Mouse (Mus musculus): Measurements from ENCODE around the gene Gm37240.
"Not testable (repeated sequence)": the region's sequence is repeated elsewhere in the genome, so short reads cannot be mapped to it uniquely, and the experiment has no call there.

Gm37240 gene

GRCm38 (mm10) chr3:84601870-84602495 is 1285.3 kb downstream of the Gm37240 start:
- in situ Hi-C loops (cut with MboI): no loop called here

GRCm38 (mm10) chr3:84598756-84599155 is 1288.6 kb downstream of the Gm37240 start:
- in situ Hi-C loops (cut with MboI): no loop called here

- in situ Hi-C loops (cut with MboI): no loop called here
Observed at GRCm38 (mm10) chr3:84597996-84598734, 1289.2 kb downstream of the Gm37240 start.

- in situ Hi-C loops (cut with MboI): no loop called here
Observed at GRCm38 (mm10) chr3:84595677-84596234, 1291.6 kb downstream of the Gm37240 start.

- in situ Hi-C loops (cut with MboI): no loop called here
Observed at GRCm38 (mm10) chr3:84594894-84595676, 1292.2 kb downstream of the Gm37240 start.

- in situ Hi-C loops (cut with MboI): no loop called here
Observed at GRCm38 (mm10) chr3:84593274-84593673, 1294.0 kb downstream of the Gm37240 start, which contains the start of gene Tigd4. Tigd4 (plus strand) TSS chr3:84593574.

- in situ Hi-C loops (cut with MboI): no loop called here
Observed at GRCm38 (mm10) chr3:84586736-84587135, 1300.6 kb downstream of the Gm37240 start.

- in situ Hi-C loops (cut with MboI): no loop called here
Observed at GRCm38 (mm10) chr3:84582913-84583276, 1304.4 kb downstream of the Gm37240 start.

- in situ Hi-C loops (cut with MboI): no loop called here
Observed at GRCm38 (mm10) chr3:84582023-84582912, 1305.0 kb downstream of the Gm37240 start, which contains the start of gene Arfip1. Arfip1 (minus strand) TSS chr3:84582625.

- in situ Hi-C loops (cut with MboI): no loop called here
Observed at GRCm38 (mm10) chr3:84581696-84582022, 1305.7 kb downstream of the Gm37240 start.

- in situ Hi-C loops (cut with MboI): no loop called here
Observed at GRCm38 (mm10) chr3:84580716-84581115, 1306.6 kb downstream of the Gm37240 start.

GRCm38 (mm10) chr3:84570501-84570900 is 1316.8 kb downstream of the Gm37240 start:
- in situ Hi-C loops (cut with MboI): no loop called here

GRCm38 (mm10) chr3:84569587-84569986 is 1317.7 kb downstream of the Gm37240 start:
- in situ Hi-C loops (cut with MboI): no loop called here

GRCm38 (mm10) chr3:84568540-84568939 is 1318.8 kb downstream of the Gm37240 start:
- in situ Hi-C loops (cut with MboI): no loop called here

GRCm38 (mm10) chr3:84563415-84563814 is 1323.9 kb downstream of the Gm37240 start:
- in situ Hi-C loops (cut with MboI): no loop called here

- in situ Hi-C loops (cut with MboI): not testable (repeated sequence)
Observed at GRCm38 (mm10) chr3:84562911-84563310, 1324.4 kb downstream of the Gm37240 start.

- in situ Hi-C loops (cut with MboI): no loop called here
Observed at GRCm38 (mm10) chr3:84558301-84558700, 1329.0 kb downstream of the Gm37240 start.

GRCm38 (mm10) chr3:84555780-84556179 is 1331.5 kb downstream of the Gm37240 start:
- in situ Hi-C loops (cut with MboI): no loop called here

- in situ Hi-C loops (cut with MboI): loop anchor here (10.0 kb wide), 1 partner anchor 202 kb away; no protein-coding TSS in a partner anchor
Observed at GRCm38 (mm10) chr3:84547177-84547576, 1340.1 kb downstream of the Gm37240 start.

- in situ Hi-C loops (cut with MboI): loop anchor here (10.0 kb wide), 1 partner anchor 198 kb away; no protein-coding TSS in a partner anchor
Observed at GRCm38 (mm10) chr3:84542450-84542849, 1344.9 kb downstream of the Gm37240 start.

- in situ Hi-C loops (cut with MboI): loop anchor here (10.0 kb wide), 1 partner anchor 197 kb away; no protein-coding TSS in a partner anchor
Observed at GRCm38 (mm10) chr3:84541881-84542280, 1345.4 kb downstream of the Gm37240 start.

All from mature B cell (primary cell).